Mouse (Mus musculus): ENCODE measurements around the gene Ptgs1. TPM values are rescaled to one million over a fixed set of nuclear protein-coding genes. Genes with fewer than 3 reads are reported as not detected.
"Not testable (repeated sequence)": the region's sequence is repeated elsewhere in the genome, so short reads cannot be mapped to it uniquely, and the experiment has no call there.

Ptgs1 gene
- total RNA-seq (2021): 10 to 100 TPM; 13.7 to 16.0 TPM

GRCm38 (mm10) chr2:36230366-36230765, at the start of gene Ptgs1:
Gene Ptgs1 (plus strand): TSS chr2:36230426.
- DNase-seq: peak; percentile 58

GRCm38 (mm10) chr2:36181587-36182368, 48.4 kb upstream of the Ptgs1 start:
- not testable (repeated sequence) for DNase-seq

- peak; percentile 61 for DNase-seq
Observed at GRCm38 (mm10) chr2:36183278-36183677, 46.9 kb upstream of the Ptgs1 start.

GRCm38 (mm10) chr2:36184192-36184591, 46.0 kb upstream of the Ptgs1 start:
- DNase-seq: no peak

GRCm38 (mm10) chr2:36184876-36185275, 45.4 kb upstream of the Ptgs1 start:
- no peak for DNase-seq

- not testable (repeated sequence) for DNase-seq
Observed at GRCm38 (mm10) chr2:36189200-36189599, 41.0 kb upstream of the Ptgs1 start.

GRCm38 (mm10) chr2:36191098-36191941, 38.9 kb upstream of the Ptgs1 start:
- DNase-seq: no peak

- DNase-seq: no peak
Observed at GRCm38 (mm10) chr2:36197021-36197420, 33.2 kb upstream of the Ptgs1 start.

- DNase-seq: peak; percentile 67
Observed at GRCm38 (mm10) chr2:36197919-36198881, 32.0 kb upstream of the Ptgs1 start.

GRCm38 (mm10) chr2:36198882-36199262, 31.4 kb upstream of the Ptgs1 start:
- DNase-seq: no peak

GRCm38 (mm10) chr2:36200813-36201212, 29.4 kb upstream of the Ptgs1 start:
- DNase-seq: no peak

GRCm38 (mm10) chr2:36201756-36202610, 28.2 kb upstream of the Ptgs1 start:
- peak; percentile 16 for DNase-seq

- DNase-seq: no peak
Observed at GRCm38 (mm10) chr2:36202611-36202880, 27.7 kb upstream of the Ptgs1 start.

- peak; percentile 42 for DNase-seq
Observed at GRCm38 (mm10) chr2:36203011-36203825, 27.0 kb upstream of the Ptgs1 start.

GRCm38 (mm10) chr2:36204595-36204994, 25.6 kb upstream of the Ptgs1 start:
- DNase-seq: no peak

- DNase-seq: no peak
Observed at GRCm38 (mm10) chr2:36207071-36207470, 23.2 kb upstream of the Ptgs1 start.

- DNase-seq: peak; percentile 59
Observed at GRCm38 (mm10) chr2:36210796-36211195, 19.4 kb upstream of the Ptgs1 start.

- DNase-seq: no peak
Observed at GRCm38 (mm10) chr2:36211785-36212184, 18.4 kb upstream of the Ptgs1 start.

GRCm38 (mm10) chr2:36213108-36213507, 17.1 kb upstream of the Ptgs1 start:
- peak; percentile 71 for DNase-seq

GRCm38 (mm10) chr2:36214023-36214422, 16.2 kb upstream of the Ptgs1 start:
- peak; percentile 94 for DNase-seq

GRCm38 (mm10) chr2:36214425-36214824, 15.8 kb upstream of the Ptgs1 start:
- DNase-seq: peak; percentile 52

All from heart, postnatal 4 days (tissue).